Mouse (Mus musculus) kidney, postnatal 0 days (tissue): ENCODE measurements around the gene Ampd2. TPM values are rescaled to one million over a fixed set of nuclear protein-coding genes. Genes with fewer than 3 reads are reported as not detected.

Experiments used
- ATAC-seq: fragments of 200-750 bp; cut with Nextera tagmentation; replicated peaks from 2 replicates; pipeline ENCODE4 v1.8.0; 2017; ENCODE audit warnings: low read depth, moderate number of reproducible peaks, moderate TSS enrichment, moderate library complexity; ENCODE audit not compliant: low FRiP score
- DNase-seq: peaks from one replicate; pipeline ENCODE4 v3.0.0-alpha.2; 2016; ENCODE audit warnings: low spot score
- H3K27ac ChIP-seq: fragments of 300-500 bp; sonication (generic); 2 replicates; pipeline ENCODE4 v1.5.1; 2014; ENCODE audit warnings: mild to moderate bottlenecking
- H3K27me3 ChIP-seq: fragments of 300-500 bp; sonication (generic); 2 replicates; pipeline ENCODE4 v1.6.1; 2014; ENCODE audit warnings: low read length, mixed read lengths; ENCODE audit not compliant: insufficient read depth
- H3K36me3 ChIP-seq: fragments of 300-500 bp; sonication (generic); 2 replicates; pipeline ENCODE4 v1.6.1; 2014; ENCODE audit warnings: low read length, mixed read lengths; ENCODE audit not compliant: insufficient read depth
- H3K4me1 ChIP-seq: fragments of 300-500 bp; sonication (generic); replicated peaks from 2 replicates; pipeline ENCODE4 v1.6.1; 2014; ENCODE audit warnings: antibody characterized with exemption, low read length, mixed read lengths; ENCODE audit not compliant: insufficient read depth
- H3K4me2 ChIP-seq: fragments of 300-500 bp; sonication (generic); 2 replicates; pipeline ENCODE4 v1.6.1; 2014; ENCODE audit warnings: mild to moderate bottlenecking, low read length, moderate library complexity, mixed read lengths
- H3K4me3 ChIP-seq: fragments of 300-500 bp; sonication (generic); replicated peaks from 2 replicates; pipeline ENCODE4 v1.5.1; 2014; ENCODE audit warnings: low read depth, low read length
- H3K9ac ChIP-seq: fragments of 300-500 bp; sonication (generic); 2 replicates; pipeline ENCODE4 v1.6.1; 2014; ENCODE audit warnings: low read depth, low read length
- H3K9me3 ChIP-seq: fragments of 300-500 bp; sonication (generic); replicated peaks from 2 replicates; pipeline ENCODE4 v1.6.1; 2016; ENCODE audit warnings: low read length, inconsistent platforms, mixed read lengths
- CTCF ChIP-seq: IDR thresholded peaks from 2 replicates; pipeline ENCODE4 v1.5.1; 2016; ENCODE audit warnings: antibody characterized with exemption, low read depth, mild to moderate bottlenecking, moderate library complexity
- WGBS: fragments of 180-500 bp; shearing (Covaris S2); extraction: QIAGEN DNeasy Blood & Tissue Kit; methylation state at CpG from one replicate; pipeline ENCODE4 v1.1.7; 2014; 5-methylcytosine and 5-hydroxymethylcytosine counted together
- polyA plus RNA-seq: library from polyadenylated mRNA; unstranded; fragments of >200 nt; fragmentation: Nextera tagmentation; extraction: Ambion mirVana; gene quantifications from 2 replicates; pipeline ENCODE4 v1.2.1, GENCODE M21; 2015

Ampd2 gene
- polyA plus RNA-seq, 1 experiment from 2014 or later, result 35.8 TPM

GRCm38 (mm10) chr3:108026049-108026448 lies 60.4 kb downstream of the Ampd2 start:
- DNase-seq, result peak; percentile 72
- Histone ChIP-seq H3K4me2 (no peak overlapping the region), H3K27me3 (no peaks in the 10 kb centered on the region), H3K9me3 (no peaks in the 10 kb centered on the region), H3K36me3 (no peaks in the 10 kb centered on the region), H3K27ac (no peak overlapping the region), H3K4me3 (no peak overlapping the region), H3K4me1 (no peaks in the 10 kb centered on the region), H3K9ac (no peak overlapping the region)
- no peak for ATAC-seq
- WGBS, result 74% methylated on average over 5 of the region's 5 CpGs
- no peak for TF ChIP-seq CTCF

- no peak for DNase-seq
- Histone ChIP-seq H3K4me2 (no peak overlapping the region), H3K27me3 (no peaks in the 10 kb centered on the region), H3K4me1 (no peaks in the 10 kb centered on the region), H3K36me3 (no peaks in the 10 kb centered on the region), H3K9me3 (no peaks in the 10 kb centered on the region), H3K27ac (no peak overlapping the region), H3K9ac (no peak overlapping the region), H3K4me3 (no peak overlapping the region)
- ATAC-seq, result no peak
- TF ChIP-seq CTCF, result no peak
- WGBS, result 31% methylated on average over 4 of the region's 4 CpGs
Observed at GRCm38 (mm10) chr3:108025318-108025717, 61.1 kb downstream of the Ampd2 start.

Other genes starting within 250 kb of the Ampd2 start
- gene Eps8l3, start 209.4 kb downstream of the Ampd2 start, polyA plus RNA-seq, result 0.13 TPM in 1 of 2 replicates, not detected in the other
- gene Gstm5, start 190.8 kb downstream of the Ampd2 start, polyA plus RNA-seq, result 246 and 258 TPM in 2 replicates
- 17.7 and 18.3 TPM in 2 replicates for gene Gstm7, start 154.8 kb downstream of the Ampd2 start, polyA plus RNA-seq
- 8.5 and 8.8 TPM in 2 replicates for gene Gstm6, start 142.9 kb downstream of the Ampd2 start, polyA plus RNA-seq
- 0.14 and 0.17 TPM in 2 replicates for gene Gstm3, start 117.4 kb downstream of the Ampd2 start, polyA plus RNA-seq
- gene Gstm2, start 100.2 kb downstream of the Ampd2 start, polyA plus RNA-seq, result 148 and 155 TPM in 2 replicates
- gene Gstm1, start 68.7 kb downstream of the Ampd2 start, polyA plus RNA-seq, result 177 and 224 TPM in 2 replicates
- 21.8 and 22.1 TPM in 2 replicates for gene Gstm4, start 41.8 kb downstream of the Ampd2 start, polyA plus RNA-seq
- 1.0 and 1.2 TPM in 2 replicates for gene Gnat2, start 6.1 kb upstream of the Ampd2 start, polyA plus RNA-seq
- 134 and 147 TPM in 2 replicates for gene Gnai3, start 59.5 kb upstream of the Ampd2 start, polyA plus RNA-seq
- gene Gpr61, start 68.2 kb upstream of the Ampd2 start, polyA plus RNA-seq, result not detected in 2 replicates
- gene Amigo1, start 99.7 kb upstream of the Ampd2 start, polyA plus RNA-seq, result 4.2 and 5.4 TPM in 2 replicates
- gene Cyb561d1, start 114.6 kb upstream of the Ampd2 start, polyA plus RNA-seq, result 3.1 and 3.4 TPM in 2 replicates
- 10.9 and 11.0 TPM in 2 replicates for gene Atxn7l2, start 124.3 kb upstream of the Ampd2 start, polyA plus RNA-seq
- gene Sypl2, start 140.0 kb upstream of the Ampd2 start, polyA plus RNA-seq, result 3.5 and 3.6 TPM in 2 replicates
- gene Psma5, start 170.3 kb upstream of the Ampd2 start, polyA plus RNA-seq, result 254 and 255 TPM in 2 replicates
- gene Sort1, start 197.4 kb upstream of the Ampd2 start, polyA plus RNA-seq, result 11.7 and 12.4 TPM in 2 replicates